ENCODE assay signal across 19 mouse cellular contexts in genomic region chr19:14180956-14181355, GRCm38 (mm10).
"Had no signal": no experiment of that assay in that cellular context is flagged by ENCODE, and none has a peak within 500 bp of the region (broad histone marks: within the 10 kb centered on the region; RNA-seq: fewer than 3 reads in every experiment).

No protein-coding gene starts in this region.

- H3K9ac ChIP-seq: limb, embryonic 15.5 days; liver, embryonic 14.5 days; liver, postnatal 0 days; lung, embryonic 14.5 days; midbrain, embryonic 12.5 days; midbrain, embryonic 15.5 days; neural tube, embryonic 12.5 days; neural tube, embryonic 15.5 days; stomach, embryonic 15.5 days had no signal

- H3K36me3 ChIP-seq: limb, embryonic 15.5 days; midbrain, embryonic 12.5 days; midbrain, embryonic 15.5 days; neural tube, embryonic 12.5 days; neural tube, embryonic 15.5 days; stomach, embryonic 15.5 days had no signal

- H3K27ac ChIP-seq: limb, embryonic 15.5 days; liver, embryonic 14.5 days; macrophage; midbrain, embryonic 12.5 days; midbrain, embryonic 15.5 days; neural tube, embryonic 12.5 days; neural tube, embryonic 15.5 days; stomach, embryonic 15.5 days had no signal

- H3K4me2 ChIP-seq: limb, embryonic 15.5 days; liver, embryonic 11.5 days; lung, embryonic 14.5 days; midbrain, embryonic 12.5 days; midbrain, embryonic 15.5 days; neural tube, embryonic 12.5 days; neural tube, embryonic 15.5 days; stomach, embryonic 15.5 days had no signal

- H3K4me3 ChIP-seq: limb, embryonic 15.5 days; midbrain, embryonic 12.5 days; midbrain, embryonic 15.5 days; neural tube, embryonic 12.5 days; neural tube, embryonic 15.5 days; stomach, embryonic 15.5 days had no signal

- H3K27me3 ChIP-seq: limb, embryonic 15.5 days; midbrain, embryonic 15.5 days; neural tube, embryonic 12.5 days; neural tube, embryonic 15.5 days; stomach, embryonic 15.5 days had no signal

- H3K4me1 ChIP-seq: midbrain, embryonic 12.5 days; midbrain, embryonic 15.5 days; neural tube, embryonic 12.5 days; neural tube, embryonic 15.5 days had no signal

- ATAC-seq: intestine, postnatal 0 days; liver, postnatal 0 days; midbrain, embryonic 15.5 days had no signal

- DNase-seq: kidney, adult 2 months; kidney, postnatal 10 days; liver, postnatal 0 days; lung, embryonic 14.5 days; right cerebral cortex, adult 18-20 months; right cerebral cortex, postnatal 14 days; right cerebral cortex, postnatal 4 days; thymus, adult 18-20 months; thymus, postnatal 36 days had no signal

- H3K9me3 ChIP-seq: limb, embryonic 15.5 days; midbrain, embryonic 12.5 days; midbrain, embryonic 15.5 days; neural tube, embryonic 12.5 days; neural tube, embryonic 15.5 days; stomach, embryonic 15.5 days had no signal
